Mouse (Mus musculus) layer of hippocampus, adult 11-12 months (tissue): ENCODE measurements around the gene Muc2.

Experiments
- DNase-seq: peaks from one replicate; pipeline ENCODE4 v3.0.0; 2022; ENCODE audit warnings: low spot score

Muc2 gene

DNA sequence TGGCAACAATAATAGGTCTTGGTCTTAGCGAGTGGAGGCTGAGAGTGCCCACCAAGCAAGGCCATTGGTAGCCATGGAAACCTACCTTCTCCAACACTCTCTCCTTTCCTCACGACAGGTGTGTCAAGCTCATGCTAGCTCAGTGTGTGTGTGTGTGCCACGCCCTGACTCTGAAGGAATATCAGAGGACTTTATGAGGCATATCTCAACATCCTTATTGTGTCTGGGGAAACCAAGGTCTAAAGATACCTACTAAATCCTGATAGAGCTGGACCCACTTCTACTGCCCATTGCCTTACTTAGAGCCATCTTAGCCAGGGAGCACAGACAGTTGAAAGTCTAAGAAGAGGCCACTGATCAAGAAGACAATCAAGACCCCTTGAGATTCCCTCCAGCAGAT is 80.4 kb downstream of the Muc2 start:
- no peak for DNase-seq

DNA sequence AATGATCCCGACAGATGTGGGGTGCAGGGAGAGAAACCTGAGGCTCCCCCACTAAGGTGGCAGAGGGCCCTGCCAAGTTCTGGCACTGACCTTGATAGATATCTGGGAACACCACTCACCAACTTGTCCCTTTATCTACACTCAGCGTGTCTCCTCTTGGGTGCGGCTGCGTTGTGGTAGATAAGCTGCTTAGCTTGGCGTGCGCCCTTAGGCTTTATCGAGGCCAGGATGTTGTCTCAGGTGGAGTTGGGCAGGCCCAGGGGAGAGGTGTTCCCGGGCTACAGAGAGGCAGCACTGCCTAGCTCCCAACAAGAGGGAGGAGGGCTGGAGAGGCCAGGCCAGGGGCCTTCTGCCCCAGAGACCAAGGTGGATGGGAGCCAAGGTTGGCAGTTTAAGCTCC is 80.8 kb downstream of the Muc2 start:
- no peak for DNase-seq

DNA sequence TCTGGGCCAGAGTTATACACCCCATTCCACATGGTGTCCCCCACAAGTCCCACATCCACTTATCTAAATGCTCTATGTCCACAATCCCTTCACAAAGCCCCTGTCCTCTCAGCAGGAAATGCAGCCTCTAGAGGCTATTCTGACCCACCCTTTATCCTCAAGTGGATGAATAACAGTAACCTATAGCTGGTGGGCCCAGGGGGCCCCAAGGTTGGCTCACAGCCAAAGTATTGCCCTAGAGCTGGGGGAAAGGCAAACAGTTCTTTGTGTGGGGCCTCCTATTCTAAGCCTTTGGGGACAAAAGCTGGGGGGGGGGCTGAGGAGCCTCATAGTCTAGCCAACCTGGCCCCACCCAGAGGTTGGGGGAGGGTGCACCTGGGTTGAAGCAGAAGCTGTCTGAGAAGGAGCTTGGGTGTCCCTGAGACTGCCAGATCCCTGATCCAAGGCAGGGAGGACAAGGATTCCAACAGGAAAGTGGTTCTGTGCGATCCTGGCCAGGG is 82.0 kb downstream of the Muc2 start:
- no peak for DNase-seq

GRCm38 (mm10) chr7:141774855-141775254 is 84.7 kb downstream of the Muc2 start:
- no peak for DNase-seq

DNA sequence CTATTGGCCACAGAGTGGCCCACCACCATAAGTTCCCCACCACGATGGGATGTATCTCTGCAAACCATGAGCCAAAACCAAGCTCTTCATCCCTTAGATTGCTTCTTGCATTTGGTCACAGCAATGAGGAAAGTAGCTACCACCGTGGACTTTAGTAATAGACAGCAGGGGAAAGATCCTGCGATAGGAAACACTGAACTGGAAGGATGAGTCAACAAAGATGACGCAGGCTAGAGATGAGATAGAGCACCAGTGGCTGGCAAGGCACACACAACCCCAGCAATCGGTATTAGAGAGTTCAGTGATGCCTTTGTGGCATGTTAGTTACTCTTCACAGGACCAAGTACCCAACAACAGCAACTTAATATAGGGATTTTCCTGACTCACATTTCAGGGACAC is 86.1 kb downstream of the Muc2 start:
- no peak for DNase-seq

GRCm38 (mm10) chr7:141788677-141789452 is 98.7 kb downstream of the Muc2 start, which contains the start of gene Muc5ac:
Muc5ac (plus strand) TSS chr7:141788972.
- no peak for DNase-seq

GRCm38 (mm10) chr7:141794251-141794650 is 104.1 kb downstream of the Muc2 start:
- DNase-seq: no peak

DNA sequence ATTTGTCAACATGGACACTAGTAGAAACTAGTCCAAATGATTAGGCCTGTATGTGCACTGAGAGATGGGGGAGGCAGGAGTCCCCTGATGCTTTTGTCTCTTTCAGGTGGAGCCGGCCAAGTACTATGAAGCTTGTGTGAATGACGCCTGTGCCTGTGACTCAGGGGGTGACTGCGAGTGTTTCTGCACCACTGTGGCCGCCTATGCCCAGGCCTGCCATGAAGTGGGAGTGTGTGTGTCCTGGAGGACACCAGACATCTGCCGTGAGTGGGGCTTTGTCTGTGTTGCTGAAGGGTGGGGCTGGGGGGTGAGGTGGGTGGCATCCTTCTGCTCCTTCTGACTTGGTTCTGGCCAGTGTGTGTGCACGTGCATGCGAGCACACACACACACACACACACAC is 113.1 kb downstream of the Muc2 start:
- DNase-seq: no peak
